28 mouse cellular contexts compared by ENCODE assay signal in the genomic region with DNA sequence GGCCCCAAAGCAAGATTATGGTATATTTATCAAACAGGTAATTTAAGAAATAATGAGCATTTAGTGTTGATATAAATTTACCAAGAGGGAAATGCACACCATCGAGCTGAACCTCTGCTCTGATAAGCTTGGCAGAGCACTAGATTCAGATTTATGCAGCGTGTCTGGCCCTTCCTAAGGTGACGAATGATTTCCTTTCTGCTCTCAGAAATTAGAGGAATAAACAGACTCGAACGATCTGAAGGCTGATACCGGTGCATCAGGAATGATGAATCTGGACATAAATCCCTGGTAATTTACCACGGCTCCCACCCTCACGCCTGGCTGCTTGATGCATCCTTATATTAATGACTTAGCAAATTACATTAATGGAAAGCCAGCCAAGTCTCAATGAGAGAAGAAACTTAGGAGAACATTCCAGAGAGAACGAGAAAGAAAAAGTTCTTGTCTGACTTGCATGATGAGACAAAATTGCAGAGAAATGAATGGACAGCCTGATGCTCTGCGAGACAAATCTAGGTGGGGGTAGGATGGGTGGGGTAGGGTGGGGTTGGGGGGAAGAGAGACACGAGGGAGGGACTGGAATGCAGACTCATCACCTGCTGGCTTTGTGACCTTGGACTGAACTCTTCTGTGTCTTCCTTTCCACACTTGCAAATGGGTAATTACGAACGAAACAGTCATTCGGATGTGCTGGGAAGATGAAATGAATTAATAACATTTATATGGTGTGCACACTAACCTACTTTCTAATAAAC.
A peak's percentile ranks its signal among the peaks of the same experiment; 100 is the strongest.
DNase-seq lines count a peak whose midpoint lies in the region; ATAC-seq and TF ChIP-seq lines count a peak whose summit lies in the region.
"Had no signal": no experiment of that assay in that cellular context is flagged by ENCODE, and none has a peak within 500 bp of the region (broad histone marks: within the 10 kb centered on the region; RNA-seq: fewer than 3 reads in every experiment).

No protein-coding gene starts in this region.

- WGBS in kidney, postnatal 0 days, result 20% methylated on average over 14 of the region's 14 CpGs

- H3K9me3 ChIP-seq in kidney, postnatal 0 days (replicated peaks; ENCODE audit: low read length), result no peaks in the 10 kb centered on the region
- H3K9me3 ChIP-seq: embryonic facial prominence, embryonic 12.5 days; embryonic facial prominence, embryonic 15.5 days; heart, embryonic 15.5 days; hindbrain, embryonic 10.5 days; hindbrain, embryonic 13.5 days; intestine, embryonic 15.5 days had no signal

- no peak for ATAC-seq in kidney, postnatal 0 days (replicated peaks; ENCODE audit: low FRiP score, low read depth)
- ATAC-seq: forebrain, embryonic 14.5 days; forebrain, postnatal 0 days; hindbrain, embryonic 16.5 days; intestine, embryonic 15.5 days had no signal

- no peaks in the 10 kb centered on the region for H3K36me3 ChIP-seq in kidney, postnatal 0 days (ENCODE audit: insufficient read depth, low read length)
- H3K36me3 ChIP-seq: embryonic facial prominence, embryonic 12.5 days; embryonic facial prominence, embryonic 15.5 days; G1E; heart, embryonic 12.5 days; heart, embryonic 15.5 days; hindbrain, embryonic 10.5 days; hindbrain, embryonic 13.5 days; intestine, embryonic 15.5 days had no signal

- H3K4me1 ChIP-seq in kidney, postnatal 0 days (replicated peaks; ENCODE audit: insufficient read depth, low read length), result no peaks in the 10 kb centered on the region
- H3K4me1 ChIP-seq: heart, embryonic 12.5 days; heart, embryonic 15.5 days; intestine, embryonic 15.5 days had no signal

- H3K27me3 ChIP-seq in kidney, postnatal 0 days (ENCODE audit: insufficient read depth, low read length), result no peaks in the 10 kb centered on the region
- H3K27me3 ChIP-seq: embryonic facial prominence, embryonic 12.5 days; embryonic facial prominence, embryonic 15.5 days; heart, embryonic 12.5 days; heart, embryonic 15.5 days; hindbrain, embryonic 13.5 days; intestine, embryonic 15.5 days had no signal

- intact Hi-C loops in gastrocnemius, adult 2 months (cut with DNase I), result no loop called here

- H3K9ac ChIP-seq in kidney, postnatal 0 days (ENCODE audit: low read depth, low read length), result no peak overlapping the region
- H3K9ac ChIP-seq: embryonic facial prominence, embryonic 12.5 days; embryonic facial prominence, embryonic 15.5 days; forebrain, postnatal 0 days; heart, embryonic 12.5 days; heart, embryonic 15.5 days; hindbrain, embryonic 13.5 days; intestine, embryonic 15.5 days had no signal

- peak; percentile 18 for DNase-seq in embryo, embryonic 10 days (ENCODE audit: low spot score)
- DNase-seq in embryo, embryonic 11 days, result no peak
- DNase-seq in kidney, postnatal 0 days (ENCODE audit: low spot score), result peak; percentile 55
- no peak for DNase-seq in kidney, postnatal 10 days
- DNase-seq in ES-CJ7 (ENCODE audit: low read depth, low spot score) (peak; percentile 93), R1 (ENCODE audit: low read depth, low spot score) (peak; percentile 95)
- DNase-seq in spleen, postnatal 10 days (ENCODE audit: low spot score in 2 of 2), result no peak
- DNase-seq in gastrocnemius, adult 2 months, result no peak
- DNase-seq: adrenal gland, postnatal 10 days; adrenal gland, postnatal 36 days; cerebellum, adult 18-20 months; cerebellum, adult 9-11 months; cerebellum, postnatal 25 days; forebrain, postnatal 0 days; gastrocnemius, postnatal 25 days; heart, adult 18-20 months; heart, postnatal 10 days; heart, postnatal 36 days had no signal

- no peak overlapping the region for H3K4me3 ChIP-seq in kidney, postnatal 0 days (replicated peaks; ENCODE audit: low read depth, low read length)
- no peak overlapping the region for H3K4me3 ChIP-seq in gastrocnemius, adult 2 months
- H3K4me3 ChIP-seq: embryonic facial prominence, embryonic 12.5 days; embryonic facial prominence, embryonic 15.5 days; heart, embryonic 12.5 days; heart, embryonic 15.5 days; hindbrain, embryonic 10.5 days; hindbrain, embryonic 13.5 days; intestine, embryonic 15.5 days had no signal

- no peak for TF ChIP-seq CTCF in kidney, postnatal 0 days (IDR thresholded peaks at IDR 0.05; ENCODE audit: low read depth)
- no peak for TF ChIP-seq CTCF in gastrocnemius, adult 2 months (IDR thresholded peaks at IDR 0.05)

- H3K27ac ChIP-seq in kidney, postnatal 0 days, result no peak overlapping the region
- no peak overlapping the region for H3K27ac ChIP-seq in gastrocnemius, adult 2 months
- H3K27ac ChIP-seq: embryonic facial prominence, embryonic 12.5 days; embryonic facial prominence, embryonic 15.5 days; heart, embryonic 15.5 days; hindbrain, embryonic 10.5 days; hindbrain, embryonic 13.5 days; intestine, embryonic 15.5 days had no signal

- no peak overlapping the region for H3K4me2 ChIP-seq in kidney, postnatal 0 days (ENCODE audit: low read length)
- H3K4me2 ChIP-seq: embryonic facial prominence, embryonic 12.5 days; embryonic facial prominence, embryonic 15.5 days; heart, embryonic 12.5 days; heart, embryonic 15.5 days; hindbrain, embryonic 13.5 days; intestine, embryonic 15.5 days had no signal

Comparison
In these comparisons a context has a peak if more than half of its experiments do, and no peak if none do; other contexts are left out.
1. DNase-seq: peak in embryo, embryonic 10 days (single experiment), kidney, postnatal 0 days (single experiment), ES-CJ7 (single experiment) and R1 (single experiment); none in embryo, embryonic 11 days (single experiment), kidney, postnatal 10 days (single experiment), spleen, postnatal 10 days (0 of 2) and gastrocnemius, adult 2 months (single experiment).